Mouse (Mus musculus) liver (tissue): Measurements from ENCODE around the gene Ccdc194.

Source experiments
- DNase-seq: peaks from one replicate; pipeline ENCODE4 v3.0.0-alpha.2; 2020; ENCODE audit warnings: mixed read lengths

Gene Ccdc194

GRCm38 (mm10) chr8:71552770-71553169 lies 27.3 kb upstream of the Ccdc194 start:
- no peak for DNase-seq

GRCm38 (mm10) chr8:71550754-71551153 lies 25.2 kb upstream of the Ccdc194 start:
- DNase-seq: no peak

GRCm38 (mm10) chr8:71547590-71547989 lies 22.1 kb upstream of the Ccdc194 start:
- DNase-seq: no peak

DNA sequence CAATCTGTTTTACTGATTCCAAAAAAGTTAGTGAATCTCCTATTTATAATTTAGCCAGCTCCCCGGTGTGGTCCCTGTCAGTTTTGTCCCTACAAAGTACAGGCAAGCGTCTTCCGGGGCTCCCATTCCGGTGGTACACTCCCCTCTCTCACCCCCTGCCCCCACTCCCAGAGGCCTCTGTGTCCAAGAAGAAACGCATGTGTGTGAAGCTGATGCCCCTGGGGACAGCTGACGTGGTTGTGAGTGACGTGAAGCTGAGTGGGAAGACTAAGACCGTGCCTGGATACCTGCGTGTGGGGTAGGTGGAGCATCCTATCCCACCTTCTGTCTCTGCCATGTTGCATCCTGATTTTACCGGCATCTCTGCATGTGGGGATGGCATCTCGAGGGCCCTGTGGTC lies 19.5 kb upstream of the Ccdc194 start:
- DNase-seq: no peak

GRCm38 (mm10) chr8:71543755-71544154 lies 18.2 kb upstream of the Ccdc194 start:
- no peak for DNase-seq

GRCm38 (mm10) chr8:71542632-71543343 lies 17.3 kb upstream of the Ccdc194 start, which contains the start of gene Mvb12a:
Mvb12a (plus strand) TSS chr8:71542922.
- DNase-seq: peak; percentile 96

DNA sequence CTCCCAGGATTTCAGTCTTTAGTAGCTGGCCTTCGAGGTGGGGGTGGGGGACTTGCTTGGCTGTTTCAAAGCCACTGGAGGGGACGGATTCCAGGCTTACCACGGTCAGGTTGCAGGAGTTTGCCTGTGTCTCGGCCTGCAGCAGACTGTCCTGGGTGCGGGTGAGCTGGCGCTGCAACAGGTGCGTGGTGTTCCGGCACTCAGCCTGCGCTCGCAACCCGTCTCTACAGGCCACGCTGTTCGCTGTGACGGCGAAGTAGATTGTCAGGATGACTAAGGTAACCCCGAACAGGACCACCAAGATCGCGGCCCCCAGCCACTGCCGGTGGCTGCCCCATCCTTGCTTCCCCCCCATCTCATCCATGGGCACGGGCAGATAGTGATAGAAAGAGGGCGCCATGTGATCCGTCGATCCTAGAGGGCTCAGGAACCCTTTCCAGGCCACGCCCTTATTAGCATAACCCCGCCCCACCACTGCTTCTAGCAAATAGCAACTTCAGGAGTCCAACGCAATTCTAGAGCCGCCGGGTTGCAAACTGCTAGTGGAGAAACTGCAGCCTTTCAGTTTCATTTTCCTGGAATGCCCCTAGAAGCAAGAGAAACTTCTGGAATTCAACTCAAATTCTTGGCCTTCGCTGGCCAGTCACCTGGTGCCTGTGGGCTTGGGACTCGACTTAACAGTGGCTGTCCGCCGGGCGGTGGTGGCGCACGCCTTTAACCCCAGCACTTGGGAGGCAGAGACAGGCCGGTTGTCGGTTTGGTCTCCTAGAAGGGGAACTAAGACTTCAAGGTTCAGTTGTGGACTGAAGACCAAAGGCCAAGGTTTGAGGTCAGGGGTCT lies 11.7 kb upstream of the Ccdc194 start, which contains the start of gene Bst2:
Gene Bst2, minus strand, starts transcription at position 429 of the 840 bp plus-strand sequence.
- peak; percentile 95 for DNase-seq

- DNase-seq: no peak
Observed at GRCm38 (mm10) chr8:71535663-71536062, 10.2 kb upstream of the Ccdc194 start.

- DNase-seq: no peak
Observed at GRCm38 (mm10) chr8:71534263-71534810, 8.8 kb upstream of the Ccdc194 start.

DNA sequence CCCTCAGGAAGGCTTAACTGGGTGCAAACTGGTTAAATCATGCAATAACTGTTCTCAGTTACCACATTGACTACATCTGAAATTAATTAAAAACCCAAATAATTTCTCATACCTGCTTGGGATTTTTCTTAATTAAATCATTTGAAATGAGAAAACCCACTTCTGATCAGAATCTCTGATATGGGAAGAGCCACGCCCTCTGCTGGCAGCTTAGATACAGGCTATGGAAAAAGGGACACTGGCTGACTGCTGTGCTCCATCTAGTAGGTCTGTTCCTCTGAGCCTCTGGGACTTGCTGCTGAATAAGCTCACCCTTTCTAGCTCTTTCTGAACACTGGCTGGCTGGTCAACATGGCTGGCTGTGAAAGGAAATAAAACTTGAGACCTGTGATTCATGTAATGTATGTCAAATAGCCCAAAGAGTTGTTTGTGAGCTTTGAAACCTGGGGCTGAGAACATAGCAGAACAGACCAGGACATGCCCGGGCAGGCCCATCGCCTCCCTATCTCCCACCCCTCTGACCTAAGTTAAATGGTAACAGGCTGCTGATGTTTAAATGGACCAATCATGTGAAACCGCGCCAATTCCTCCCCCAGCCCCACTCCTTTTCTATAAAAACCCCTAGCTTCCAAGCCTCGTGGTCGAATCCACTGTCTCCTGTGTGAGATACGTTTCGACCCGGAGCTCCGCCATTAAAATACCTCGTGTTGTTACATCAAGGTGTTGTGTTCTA lies 5.4 kb upstream of the Ccdc194 start:
- peak; percentile 42 for DNase-seq

GRCm38 (mm10) chr8:71528362-71529073 lies 3.0 kb upstream of the Ccdc194 start:
- DNase-seq: peak; percentile 30

DNA sequence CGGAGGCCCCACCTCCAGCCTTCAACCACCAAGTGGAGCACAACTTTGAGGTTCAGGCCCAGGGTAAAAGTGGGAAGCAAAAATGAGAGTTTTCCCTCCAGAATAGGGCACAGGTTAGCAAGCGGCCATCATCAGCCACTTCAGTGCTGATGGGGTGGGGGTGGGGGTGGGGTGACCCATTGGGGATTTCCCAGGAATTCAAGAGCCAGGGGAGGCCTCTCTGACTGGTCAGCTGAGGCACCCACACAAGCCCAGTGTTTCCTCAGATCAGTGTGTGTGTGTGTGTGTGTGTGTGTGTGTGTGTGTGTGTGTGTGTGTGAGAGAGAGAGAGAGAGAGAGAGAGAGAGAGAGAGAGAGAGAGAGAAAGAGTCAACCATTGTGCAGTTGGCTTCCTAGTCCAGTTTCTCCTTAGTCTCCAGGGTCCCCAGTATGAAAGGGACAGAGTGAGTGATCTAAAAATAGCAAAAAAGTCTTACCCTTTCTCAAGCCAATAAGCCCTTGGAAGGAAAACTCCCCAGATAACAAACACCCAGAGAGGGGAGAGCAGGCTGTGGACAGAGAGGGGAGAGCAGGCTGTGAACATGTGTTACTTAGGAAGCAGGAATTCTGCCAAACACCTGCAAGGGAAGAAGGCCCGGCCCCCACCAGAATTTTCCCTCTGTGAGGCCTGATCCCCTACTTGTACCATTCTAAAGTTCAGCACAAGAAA lies 1.8 kb upstream of the Ccdc194 start:
- DNase-seq: no peak

- no peak for DNase-seq
Observed at GRCm38 (mm10) chr8:71526272-71526671, 761 bp upstream of the Ccdc194 start.

GRCm38 (mm10) chr8:71521634-71522033 lies 3.9 kb downstream of the Ccdc194 start:
- DNase-seq: peak; percentile 91

DNA sequence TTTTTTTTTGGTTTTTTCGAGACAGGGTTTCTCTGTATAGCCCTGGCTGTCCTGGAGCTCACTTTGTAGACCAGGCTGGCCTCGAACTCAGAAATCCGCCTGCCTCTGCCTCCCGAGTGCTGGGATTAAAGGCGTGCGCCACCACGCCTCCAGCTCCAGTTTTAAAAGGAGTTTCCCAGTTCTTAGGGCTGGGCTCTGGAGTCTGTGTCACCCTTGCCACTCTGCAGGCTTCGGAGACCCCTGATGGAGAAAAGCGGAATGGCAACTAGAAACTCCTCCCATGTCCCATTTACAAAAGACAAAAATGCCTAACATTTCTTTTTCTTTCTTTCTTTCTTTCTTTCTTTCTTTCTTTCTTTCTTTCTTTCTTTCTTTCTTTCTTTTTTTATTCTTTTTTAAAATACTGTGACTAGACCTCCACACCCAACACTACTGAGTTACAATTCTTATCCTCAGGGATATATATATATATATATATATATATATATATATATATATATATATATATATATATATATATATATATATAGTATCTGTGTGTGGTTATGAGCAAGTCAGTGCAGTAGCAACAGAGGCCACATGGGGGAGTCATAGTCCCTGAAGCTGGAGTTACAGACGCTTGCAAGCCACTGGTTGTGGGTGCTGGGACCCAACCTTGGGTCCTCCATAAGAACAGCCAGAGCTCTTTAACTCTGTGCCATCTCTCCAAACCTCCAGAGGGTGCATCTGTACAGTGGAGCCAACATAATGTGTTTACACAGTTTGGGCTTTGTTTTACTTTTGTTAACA lies 6.3 kb downstream of the Ccdc194 start:
- peak; percentile 66 for DNase-seq

- DNase-seq: no peak
Observed at GRCm38 (mm10) chr8:71516786-71517185, 8.7 kb downstream of the Ccdc194 start.

GRCm38 (mm10) chr8:71515043-71515442 lies 10.5 kb downstream of the Ccdc194 start:
- no peak for DNase-seq

DNA sequence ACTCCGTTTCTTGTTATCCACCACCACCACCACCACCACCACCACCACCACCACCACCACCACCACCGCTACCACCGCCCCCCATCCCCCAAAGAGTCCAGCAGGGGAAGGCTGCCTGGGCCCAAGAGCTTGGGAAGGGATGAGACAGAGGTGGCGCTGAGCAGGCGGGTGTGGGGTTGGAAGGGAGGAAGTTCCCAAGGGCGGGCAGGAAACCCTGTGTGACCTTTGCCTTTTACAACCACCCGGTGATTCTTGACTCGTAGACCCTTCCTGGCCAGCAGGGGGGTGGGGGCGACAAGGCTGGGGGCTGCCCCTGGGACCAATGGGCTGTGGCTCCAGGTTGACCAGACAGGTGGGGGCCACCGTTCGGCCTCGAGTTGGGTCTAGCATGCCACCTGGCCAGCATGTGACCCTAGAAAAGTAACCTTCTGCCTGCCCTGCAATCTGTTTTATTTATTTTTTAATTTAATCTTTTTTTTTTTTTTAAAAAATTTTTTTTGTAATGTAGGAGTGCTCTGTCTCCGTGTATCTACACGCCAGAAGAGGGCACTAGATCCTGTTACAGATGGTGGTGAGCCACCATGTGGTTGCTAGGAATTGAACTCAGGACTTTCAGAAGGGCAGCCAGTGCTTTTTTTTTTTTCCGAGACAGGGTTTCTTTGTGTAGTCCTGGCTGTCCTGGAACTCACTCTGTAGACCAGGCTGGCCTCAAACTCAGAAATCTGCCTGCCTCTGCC lies 12.3 kb downstream of the Ccdc194 start:
- no peak for DNase-seq

- peak; percentile 79 for DNase-seq
Observed at GRCm38 (mm10) chr8:71511644-71512043, 13.9 kb downstream of the Ccdc194 start, which contains the start of gene Plvap. Plvap (minus strand) TSS chr8:71511752.

GRCm38 (mm10) chr8:71509316-71509715 lies 16.2 kb downstream of the Ccdc194 start:
- DNase-seq: no peak
